Mouse (Mus musculus) ES-CJ7 (cell line): ENCODE results near the gene Nvl.
A peak's percentile ranks its signal among the peaks of the same experiment; 100 is the strongest.

Experiments used
- DNase-seq: peaks from one replicate; pipeline ENCODE4 v3.0.0; 2011; ENCODE audit warnings: low read depth, low spot score

The Nvl gene

GRCm38 (mm10) chr1:181068344-181068743 lies 75.7 kb downstream of the Nvl start:
- DNase-seq, result no peak

GRCm38 (mm10) chr1:181064648-181065047 lies 79.4 kb downstream of the Nvl start:
- DNase-seq, result no peak

- no peak for DNase-seq
These were observed 80.0 kb downstream of the Nvl start for GRCm38 (mm10) chr1:181063991-181064390.

- no peak for DNase-seq
These were observed 82.1 kb downstream of the Nvl start for GRCm38 (mm10) chr1:181061784-181062485.

- DNase-seq, result no peak
These were observed 91.1 kb downstream of the Nvl start for GRCm38 (mm10) chr1:181052898-181053297.

GRCm38 (mm10) chr1:181050937-181051336 lies 93.1 kb downstream of the Nvl start, which contains the start of gene 9130409I23Rik:
TSS of gene 9130409I23Rik (plus strand) at chr1:181051237.
- DNase-seq, result no peak

GRCm38 (mm10) chr1:181049328-181049842 lies 94.6 kb downstream of the Nvl start:
- DNase-seq, result peak; percentile 30

GRCm38 (mm10) chr1:181047520-181047919 lies 96.5 kb downstream of the Nvl start:
- no peak for DNase-seq

- peak; percentile 78 for DNase-seq
These were observed 104.4 kb downstream of the Nvl start for GRCm38 (mm10) chr1:181039652-181040051.

- no peak for DNase-seq
These were observed 106.4 kb downstream of the Nvl start for GRCm38 (mm10) chr1:181037623-181038022.
